Mouse (Mus musculus): Measurements from ENCODE around the gene Serpinf2. TPM values are rescaled to one million over a fixed set of nuclear protein-coding genes. Genes with fewer than 3 reads are reported as not detected.
"Not testable (repeated sequence)": the region's sequence is repeated elsewhere in the genome, so short reads cannot be mapped to it uniquely, and the experiment has no call there.

Gene Serpinf2
- polyA plus RNA-seq, 1 experiment: 0.75 TPM

DNA sequence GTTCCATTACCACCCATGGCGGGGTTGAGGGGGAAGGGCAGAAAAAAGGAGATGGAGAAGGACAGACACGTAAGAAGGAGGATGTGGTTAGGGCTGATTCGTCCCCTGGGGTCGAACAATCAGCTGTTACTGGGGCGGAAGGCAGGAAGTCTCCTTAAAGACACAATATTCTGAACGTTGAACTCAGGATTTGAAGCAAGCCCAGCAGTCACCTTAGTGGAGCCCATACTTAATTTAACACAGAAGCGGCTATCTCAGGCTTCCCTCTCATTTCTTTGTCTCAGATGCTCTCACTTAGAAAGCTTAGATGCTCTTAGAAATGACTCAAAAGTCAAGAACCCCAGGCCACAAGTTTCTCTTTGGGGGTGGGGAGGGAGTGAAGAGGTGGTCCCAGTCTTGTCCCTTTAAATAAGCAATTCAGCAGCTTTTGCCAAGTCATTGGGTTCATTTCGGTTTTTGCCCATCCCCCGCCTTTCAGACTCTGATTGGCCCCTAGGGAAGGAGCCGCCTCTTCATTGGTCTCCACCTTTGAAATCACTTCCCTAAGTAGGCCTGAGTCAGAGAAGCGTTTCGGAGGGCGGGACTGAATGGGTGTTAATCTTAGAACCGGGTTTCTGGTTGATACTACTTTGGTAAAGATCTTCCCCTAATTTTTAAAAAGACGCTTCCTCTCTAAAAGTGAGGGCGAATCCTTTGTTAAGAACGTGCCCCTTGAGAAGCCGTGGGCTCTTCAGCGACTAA is 20.9 kb upstream of the Serpinf2 start:
- peak; percentile 85 to 91 for DNase-seq (ENCODE audit: low read depth in 1 of 2, low spot score in 2 of 2)
- H3K27me3 ChIP-seq (ENCODE audit: control insufficient read depth, insufficient read depth, low read length): no peaks in the 10 kb centered on the region
- WGBS: under 1% methylated on average over 19 of the region's 19 CpGs
- H3K4me3 ChIP-seq (ENCODE audit: extremely low read depth, insufficient read depth, insufficient read length): peak overlapping the region; percentile 51
- no peaks in the 10 kb centered on the region for H3K36me3 ChIP-seq (ENCODE audit: control insufficient read depth, insufficient read depth, low read length)
- H3K4me1 ChIP-seq (ENCODE audit: control insufficient read depth, insufficient read depth, insufficient read length): peaks cover 31% of the 10 kb centered on the region; the same call in 1 of the 2 replicates
- peak; percentile 17; the same call in 1 of the 2 replicates for TF ChIP-seq POLR2A (IDR thresholded peaks at IDR 0.05; ENCODE audit: low read depth, low read length)
- TF ChIP-seq CTCF (IDR thresholded peaks at IDR 0.05; ENCODE audit: extremely low read depth, insufficient read depth, insufficient read length, insufficient replicate concordance): no peak
- peak overlapping the region; percentile 98 for H3K27ac ChIP-seq (ENCODE audit: insufficient read depth, low read length)

DNA sequence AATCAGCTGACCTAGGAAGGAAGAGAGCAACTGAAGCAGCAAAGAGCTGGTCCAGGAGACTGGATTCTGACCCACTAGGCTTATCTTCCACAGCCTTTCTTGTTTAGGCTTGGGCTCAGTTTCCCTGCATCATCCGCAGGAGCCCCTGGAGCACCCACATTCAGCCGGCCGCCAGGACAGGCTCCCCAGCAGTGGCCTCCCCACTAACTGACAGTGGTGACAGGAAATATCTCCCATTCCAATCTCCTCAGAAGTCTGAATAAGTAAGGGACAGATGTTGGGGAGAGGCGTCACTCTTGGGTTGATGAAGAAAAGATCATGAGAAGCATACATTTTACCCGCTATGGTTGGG is 20.3 kb upstream of the Serpinf2 start:
- WGBS: 23% methylated on average over 5 of the region's 5 CpGs
- Histone ChIP-seq H3K27ac (ENCODE audit: insufficient read depth, low read length) (peak overlapping the region; percentile 98), H3K4me1 (ENCODE audit: control insufficient read depth, insufficient read depth, insufficient read length) (peaks cover 36% of the 10 kb centered on the region; the same call in 1 of the 2 replicates), H3K36me3 (ENCODE audit: control insufficient read depth, insufficient read depth, low read length) (no peaks in the 10 kb centered on the region), H3K4me3 (ENCODE audit: extremely low read depth, insufficient read depth, insufficient read length) (no peak overlapping the region), H3K27me3 (ENCODE audit: control insufficient read depth, insufficient read depth, low read length) (no peaks in the 10 kb centered on the region)
- no peak for DNase-seq (ENCODE audit: low read depth in 1 of 2, low spot score in 2 of 2)
- TF ChIP-seq POLR2A (IDR thresholded peaks at IDR 0.05; ENCODE audit: low read depth, low read length) (no peak), CTCF (IDR thresholded peaks at IDR 0.05; ENCODE audit: extremely low read depth, insufficient read depth, insufficient read length, insufficient replicate concordance) (no peak)

DNA sequence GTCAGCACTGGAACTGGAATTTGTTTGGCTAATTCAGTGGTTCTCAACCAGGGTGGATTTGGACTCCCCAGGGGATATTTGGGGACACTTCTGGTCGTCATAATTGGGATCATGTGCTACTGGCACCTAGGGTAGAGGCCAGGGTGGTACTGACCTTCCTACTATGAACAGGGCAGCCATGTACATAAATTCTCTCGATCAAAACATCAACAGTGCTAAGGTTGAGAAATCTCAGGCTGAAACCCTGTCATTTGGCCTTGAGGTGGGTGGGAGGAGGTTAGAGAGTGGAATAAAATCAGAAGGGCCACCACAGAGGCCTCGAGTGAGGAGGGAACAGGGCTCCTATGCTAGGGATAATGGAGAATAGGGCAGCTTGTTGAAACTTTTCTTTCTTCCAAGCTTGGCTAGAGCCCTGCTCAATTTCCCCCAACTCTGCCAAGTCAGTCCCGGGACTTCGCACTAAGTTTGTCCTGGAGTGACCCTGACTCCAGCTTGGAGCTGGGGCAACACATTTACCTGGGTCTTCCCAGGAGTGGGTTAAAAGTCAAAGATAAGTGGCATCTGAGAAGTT is 19.8 kb upstream of the Serpinf2 start:
- DNase-seq (ENCODE audit: low read depth in 1 of 2, low spot score in 2 of 2): no peak
- no peak overlapping the region for H3K4me3 ChIP-seq (ENCODE audit: extremely low read depth, insufficient read depth, insufficient read length)
- peaks cover 37% of the 10 kb centered on the region; the same call in 1 of the 2 replicates for H3K4me1 ChIP-seq (ENCODE audit: control insufficient read depth, insufficient read depth, insufficient read length)

DNA sequence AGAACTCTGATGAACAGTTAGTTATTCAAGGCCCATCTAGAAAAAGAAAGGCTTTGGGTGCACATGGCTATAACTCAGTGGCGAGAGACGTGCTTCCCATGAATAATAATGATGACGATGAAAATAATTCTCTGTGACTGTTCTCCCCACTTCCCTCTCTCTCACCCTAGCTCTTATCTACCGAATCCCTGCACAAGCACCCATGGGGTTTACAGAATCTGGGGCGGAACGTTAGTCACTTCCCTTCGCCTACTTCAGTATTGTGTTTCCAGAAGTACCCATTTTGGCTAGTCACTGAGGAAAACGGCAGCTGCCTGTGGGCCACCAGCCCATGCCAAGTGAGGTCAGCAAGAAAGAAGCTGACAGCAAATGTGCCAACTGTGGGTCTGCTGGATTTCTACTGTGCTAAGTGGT is 19.2 kb upstream of the Serpinf2 start:
- DNase-seq (ENCODE audit: low read depth in 1 of 2, low spot score in 2 of 2): no peak
- peak overlapping the region; percentile 98 for H3K27ac ChIP-seq (ENCODE audit: insufficient read depth, low read length)
- 16% methylated on average over 8 of the region's 8 CpGs for WGBS
- H3K36me3 ChIP-seq (ENCODE audit: control insufficient read depth, insufficient read depth, low read length): no peaks in the 10 kb centered on the region
- peaks cover 41% of the 10 kb centered on the region for H3K4me1 ChIP-seq (ENCODE audit: control insufficient read depth, insufficient read depth, insufficient read length)
- TF ChIP-seq CTCF (IDR thresholded peaks at IDR 0.05; ENCODE audit: extremely low read depth, insufficient read depth, insufficient read length, insufficient replicate concordance) (no peak), POLR2A (IDR thresholded peaks at IDR 0.05; ENCODE audit: low read depth, low read length) (no peak)
- no peaks in the 10 kb centered on the region for H3K27me3 ChIP-seq (ENCODE audit: control insufficient read depth, insufficient read depth, low read length)
- no peak overlapping the region for H3K4me3 ChIP-seq (ENCODE audit: extremely low read depth, insufficient read depth, insufficient read length)

More for the DNA sequence above, 19.8 kb upstream of the Serpinf2 start:
- H3K36me3 ChIP-seq (ENCODE audit: control insufficient read depth, insufficient read depth, low read length): no peaks in the 10 kb centered on the region
- H3K27me3 ChIP-seq (ENCODE audit: control insufficient read depth, insufficient read depth, low read length): no peaks in the 10 kb centered on the region
- WGBS: 55% methylated on average over 5 of the region's 5 CpGs
- TF ChIP-seq POLR2A (IDR thresholded peaks at IDR 0.05; ENCODE audit: low read depth, low read length) (no peak), CTCF (IDR thresholded peaks at IDR 0.05; ENCODE audit: extremely low read depth, insufficient read depth, insufficient read length, insufficient replicate concordance) (no peak)
- H3K27ac ChIP-seq (ENCODE audit: insufficient read depth, low read length): peak overlapping the region; percentile 98

DNA sequence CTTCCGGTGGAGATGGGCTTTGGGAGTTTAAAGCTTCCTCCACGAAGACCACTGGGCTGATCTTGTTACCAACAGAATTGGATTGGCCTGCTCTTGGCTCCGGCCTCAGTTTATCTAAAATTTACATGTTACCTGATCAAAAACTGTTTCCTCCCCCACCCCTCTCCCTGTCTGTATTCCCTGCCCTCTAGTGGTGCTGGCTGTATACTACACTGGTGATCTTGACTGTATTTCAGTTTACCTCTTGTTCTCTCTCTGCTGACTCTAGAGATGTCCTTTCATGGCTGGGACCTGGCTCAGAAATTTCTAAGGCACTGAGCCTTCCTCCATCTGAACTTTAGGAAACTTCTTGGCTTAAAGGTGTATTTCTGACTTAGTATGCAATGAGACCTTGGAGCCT is 18.8 kb upstream of the Serpinf2 start:
- H3K27ac ChIP-seq (ENCODE audit: insufficient read depth, low read length): peak overlapping the region; percentile 98
- 31% methylated on average over 3 of the region's 3 CpGs for WGBS
- no peaks in the 10 kb centered on the region for H3K27me3 ChIP-seq (ENCODE audit: control insufficient read depth, insufficient read depth, low read length)
- H3K4me3 ChIP-seq (ENCODE audit: extremely low read depth, insufficient read depth, insufficient read length): no peak overlapping the region
- H3K4me1 ChIP-seq (ENCODE audit: control insufficient read depth, insufficient read depth, insufficient read length): peaks cover 46% of the 10 kb centered on the region
- DNase-seq (ENCODE audit: low read depth in 1 of 2, low spot score in 2 of 2): peak in 1 of 2 experiments; percentile 47
- H3K36me3 ChIP-seq (ENCODE audit: control insufficient read depth, insufficient read depth, low read length): no peaks in the 10 kb centered on the region
- TF ChIP-seq POLR2A (IDR thresholded peaks at IDR 0.05; ENCODE audit: low read depth, low read length): no peak
- TF ChIP-seq CTCF (IDR thresholded peaks at IDR 0.05; ENCODE audit: extremely low read depth, insufficient read depth, insufficient read length, insufficient replicate concordance): peak; percentile 18; the same call in 1 of the 2 replicates

DNA sequence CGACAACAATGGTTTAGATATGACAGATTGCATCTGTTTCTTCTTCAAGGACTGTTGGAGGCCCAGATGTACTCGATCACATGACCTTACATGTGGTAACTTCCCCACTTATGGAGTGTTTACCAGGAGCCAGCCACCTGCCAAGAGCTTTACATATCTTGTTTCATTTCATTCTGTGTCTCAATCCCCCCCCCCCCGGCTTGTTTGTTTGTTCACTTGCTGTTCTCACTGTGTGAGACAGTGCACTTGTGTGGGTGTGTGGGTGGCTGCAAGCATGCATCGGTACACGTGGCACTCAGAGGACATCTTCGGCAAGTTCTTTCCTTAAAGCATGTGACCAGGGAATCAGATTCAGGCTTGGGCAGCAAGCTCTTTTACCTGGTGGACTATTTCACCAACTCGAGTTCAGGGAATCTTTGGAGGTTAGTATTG is 17.1 kb upstream of the Serpinf2 start:
- TF ChIP-seq POLR2A (IDR thresholded peaks at IDR 0.05; ENCODE audit: low read depth, low read length) (no peak), CTCF (IDR thresholded peaks at IDR 0.05; ENCODE audit: extremely low read depth, insufficient read depth, insufficient read length, insufficient replicate concordance) (no peak)
- Histone ChIP-seq H3K36me3 (ENCODE audit: control insufficient read depth, insufficient read depth, low read length) (peaks cover 5% of the 10 kb centered on the region), H3K4me1 (ENCODE audit: control insufficient read depth, insufficient read depth, insufficient read length) (peaks cover 46% of the 10 kb centered on the region), H3K4me3 (ENCODE audit: extremely low read depth, insufficient read depth, insufficient read length) (no peak overlapping the region), H3K27ac (ENCODE audit: insufficient read depth, low read length) (peak overlapping the region; percentile 12; the same call in 1 of the 2 replicates), H3K27me3 (ENCODE audit: control insufficient read depth, insufficient read depth, low read length) (no peaks in the 10 kb centered on the region)
- 31% methylated on average over 7 of the region's 7 CpGs for WGBS
- no peak for DNase-seq (ENCODE audit: low read depth in 1 of 2, low spot score in 2 of 2)

DNA sequence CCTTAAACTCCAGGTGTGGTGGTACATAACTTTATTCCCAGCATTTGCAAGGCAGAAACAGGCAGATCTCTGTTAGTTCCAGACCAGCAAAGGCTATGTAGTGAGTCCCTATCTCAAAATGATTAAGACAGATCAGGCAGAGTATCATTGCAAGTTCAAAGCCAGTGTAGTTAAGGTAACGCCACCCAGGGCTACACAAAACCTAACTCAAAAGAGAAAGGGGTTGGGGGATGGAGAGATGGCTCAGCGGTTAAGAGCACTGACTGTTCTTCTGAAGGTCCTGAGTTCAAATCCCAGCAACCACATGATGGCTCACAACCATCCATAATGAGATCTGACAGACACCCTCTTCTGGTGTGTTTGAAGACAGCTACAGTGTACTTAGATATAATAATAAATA is 16.6 kb upstream of the Serpinf2 start:
- WGBS: 85% methylated on average over 2 of the region's 2 CpGs
- DNase-seq (ENCODE audit: low read depth in 1 of 2, low spot score in 2 of 2); H3K4me3 ChIP-seq (ENCODE audit: extremely low read depth, insufficient read depth, insufficient read length); H3K27me3 ChIP-seq (ENCODE audit: control insufficient read depth, insufficient read depth, low read length); H3K36me3 ChIP-seq (ENCODE audit: control insufficient read depth, insufficient read depth, low read length): not testable (repeated sequence)
- Histone ChIP-seq H3K27ac (ENCODE audit: insufficient read depth, low read length) (peak overlapping the region; percentile 93), H3K4me1 (ENCODE audit: control insufficient read depth, insufficient read depth, insufficient read length) (peaks cover 46% of the 10 kb centered on the region)

Data from spleen, adult 2 months (tissue).